Mouse (Mus musculus): ENCODE measurements at regions not wholly inside any gene's neighbourhood (a gene's known extent, or its start where the extent isn't known, plus 50 kb on each side); places are given as distances from the start of the nearest gene placed in this dataset.

DNA sequence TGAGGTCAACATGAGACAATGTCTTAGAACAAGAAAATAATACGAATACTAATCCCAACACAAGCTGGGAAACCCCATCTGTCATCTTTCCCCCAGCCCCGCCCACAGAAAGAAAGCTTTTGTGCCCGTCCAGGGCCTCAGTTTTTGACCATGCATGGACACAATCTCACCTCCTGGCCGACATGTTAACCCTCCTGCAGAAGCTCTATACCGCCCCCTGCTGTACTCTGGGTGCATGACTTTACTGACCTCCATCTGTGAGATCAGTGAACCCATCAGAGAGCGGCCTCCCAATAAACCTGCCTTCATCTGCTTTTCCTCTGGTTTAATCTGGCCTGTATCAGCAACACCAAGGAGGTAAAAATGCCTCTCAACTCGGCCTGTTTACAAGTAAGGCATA lies 109.6 kb upstream of the Tbc1d5 start:
- Histone ChIP-seq H3K36me3 (ENCODE audit: control insufficient read depth, insufficient read depth, low read length, poor library complexity, severe bottlenecking) (no peaks in the 10 kb centered on the region), H3K27me3 (ENCODE audit: control insufficient read depth, insufficient read depth, low read length, poor library complexity, severe bottlenecking) (no peaks in the 10 kb centered on the region)
- DNase-seq (ENCODE audit: low read depth, low spot score), result peak; percentile 85

DNA sequence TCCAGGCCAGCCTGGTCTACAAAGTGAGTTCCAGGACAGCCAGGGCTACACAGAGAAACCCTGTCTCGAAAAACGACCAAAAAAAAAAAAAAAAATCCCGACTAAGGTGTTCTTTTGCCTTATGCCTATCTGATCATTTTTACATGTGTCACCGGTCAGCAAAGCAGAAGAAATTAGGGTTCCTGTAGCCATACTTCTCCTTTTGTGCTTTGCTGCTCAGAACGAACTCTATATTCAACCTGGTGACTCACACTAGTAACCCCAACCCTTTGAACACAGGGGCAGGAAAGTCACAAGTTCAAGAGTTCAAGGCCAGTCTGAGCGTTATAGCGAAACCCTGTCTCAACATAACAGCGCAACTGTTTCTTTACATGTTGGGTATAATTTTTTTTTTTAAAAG lies 108.7 kb upstream of the Tbc1d5 start:
- DNase-seq (ENCODE audit: low read depth, low spot score), result peak; percentile 51
- Histone ChIP-seq H3K27me3 (ENCODE audit: control insufficient read depth, insufficient read depth, low read length, poor library complexity, severe bottlenecking) (no peaks in the 10 kb centered on the region), H3K36me3 (ENCODE audit: control insufficient read depth, insufficient read depth, low read length, poor library complexity, severe bottlenecking) (no peaks in the 10 kb centered on the region)

DNA sequence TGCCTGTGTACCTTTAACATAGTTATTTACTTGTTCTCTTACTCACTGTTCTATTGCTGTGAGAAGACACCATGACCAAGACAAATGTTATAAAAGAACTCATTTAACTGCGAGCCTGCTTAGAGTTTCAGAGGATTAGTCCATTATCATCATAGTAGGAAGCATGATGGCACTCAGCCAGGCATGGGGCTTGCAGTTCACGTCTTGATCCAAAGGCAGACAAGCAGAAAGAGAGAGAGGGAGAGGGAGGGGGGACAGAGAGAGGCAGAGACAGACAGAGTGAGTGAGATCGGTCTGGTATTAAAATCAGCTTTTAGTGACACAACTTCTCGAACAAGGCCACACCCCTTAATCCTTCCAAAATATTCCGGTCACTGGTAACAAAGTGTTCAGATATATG lies 106.2 kb upstream of the Tbc1d5 start:
- Histone ChIP-seq H3K27me3 (ENCODE audit: control insufficient read depth, insufficient read depth, low read length, poor library complexity, severe bottlenecking) (no peaks in the 10 kb centered on the region), H3K36me3 (ENCODE audit: control insufficient read depth, insufficient read depth, low read length, poor library complexity, severe bottlenecking) (no peaks in the 10 kb centered on the region)
- no peak for DNase-seq (ENCODE audit: low read depth, low spot score)

DNA sequence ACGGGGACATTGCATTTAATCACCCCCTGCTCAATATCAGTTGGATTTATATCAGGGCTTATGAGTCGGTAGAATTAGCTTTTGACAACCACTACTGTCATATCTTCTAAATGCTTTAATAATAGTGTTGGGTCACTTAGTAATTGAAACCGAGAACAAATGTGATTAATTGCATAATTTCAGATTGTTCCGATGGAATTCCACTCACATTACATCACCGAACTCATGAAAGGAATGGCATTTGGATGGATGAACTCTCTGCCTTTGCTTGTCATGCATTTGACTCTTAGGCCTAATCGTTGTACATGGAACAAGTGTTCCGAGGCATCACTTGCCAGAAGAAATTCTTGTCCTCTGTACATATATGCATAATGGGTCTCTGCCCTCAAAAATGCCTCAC lies 99.6 kb upstream of the Tbc1d5 start:
- DNase-seq (ENCODE audit: low read depth, low spot score), result no peak
- H3K27me3 ChIP-seq (ENCODE audit: control insufficient read depth, insufficient read depth, low read length, poor library complexity, severe bottlenecking), result no peaks in the 10 kb centered on the region
- H3K36me3 ChIP-seq (ENCODE audit: control insufficient read depth, insufficient read depth, low read length, poor library complexity, severe bottlenecking), result no peaks in the 10 kb centered on the region

DNA sequence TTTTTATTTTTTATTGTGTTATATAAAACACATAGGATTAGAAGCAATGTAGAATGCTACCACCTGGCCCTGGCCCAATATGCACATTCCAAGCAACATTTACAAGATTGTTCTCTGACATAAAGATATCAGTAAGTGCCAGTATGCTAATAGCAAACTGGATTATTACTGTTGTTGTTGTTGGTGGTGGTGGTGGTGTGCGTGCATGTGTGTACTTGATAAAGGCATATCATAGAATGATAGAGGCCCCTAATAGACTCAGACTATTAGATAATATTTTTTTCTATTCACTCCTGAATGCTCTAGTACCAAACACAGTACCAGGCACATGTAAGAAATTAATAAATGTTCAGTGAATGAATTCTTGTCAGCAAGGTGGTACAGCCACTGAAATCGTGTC lies 98.9 kb upstream of the Tbc1d5 start:
- DNase-seq (ENCODE audit: low read depth, low spot score), result no peak
- H3K36me3 ChIP-seq (ENCODE audit: control insufficient read depth, insufficient read depth, low read length, poor library complexity, severe bottlenecking), result no peaks in the 10 kb centered on the region
- no peaks in the 10 kb centered on the region for H3K27me3 ChIP-seq (ENCODE audit: control insufficient read depth, insufficient read depth, low read length, poor library complexity, severe bottlenecking)

DNA sequence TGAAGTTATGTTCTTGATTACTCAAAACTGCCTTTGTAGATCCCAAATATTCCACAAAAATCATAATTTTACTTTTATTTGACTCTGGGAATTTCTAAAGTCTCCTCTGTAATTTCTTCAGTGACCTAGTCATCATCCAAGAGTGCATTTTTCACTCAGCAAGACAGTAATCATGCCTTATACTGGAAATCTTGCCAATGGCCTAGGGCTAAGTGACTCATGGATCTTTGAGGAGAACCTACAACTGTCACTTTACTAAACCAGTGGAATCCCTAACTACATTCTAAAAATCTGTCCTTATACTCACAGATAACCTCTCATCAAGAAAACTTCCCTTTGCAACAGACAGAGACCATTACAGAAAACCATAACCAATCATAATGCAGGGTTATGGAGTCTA lies 98.0 kb upstream of the Tbc1d5 start:
- no peaks in the 10 kb centered on the region for H3K27me3 ChIP-seq (ENCODE audit: control insufficient read depth, insufficient read depth, low read length, poor library complexity, severe bottlenecking)
- H3K36me3 ChIP-seq (ENCODE audit: control insufficient read depth, insufficient read depth, low read length, poor library complexity, severe bottlenecking), result no peaks in the 10 kb centered on the region
- DNase-seq (ENCODE audit: low read depth, low spot score), result no peak

DNA sequence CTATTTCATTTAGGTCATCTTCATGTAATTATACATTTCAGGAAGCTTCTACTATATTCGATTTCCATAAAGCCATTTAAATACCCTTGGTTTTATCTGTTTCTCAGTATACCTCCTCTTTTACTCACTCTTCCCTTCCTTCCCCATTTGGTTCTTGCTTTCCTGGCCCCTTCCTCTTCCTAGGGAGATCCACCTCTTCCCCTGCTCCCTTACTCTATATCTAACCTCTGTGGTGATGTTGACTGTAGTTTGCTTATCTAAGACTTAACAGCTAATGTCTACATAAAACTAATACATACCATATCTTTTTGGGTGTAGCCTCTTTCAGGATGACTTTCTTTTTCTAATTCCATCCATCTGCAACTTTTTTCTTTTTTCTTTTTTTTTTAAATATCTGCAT lies 92.9 kb upstream of the Tbc1d5 start:
- H3K36me3 ChIP-seq (ENCODE audit: control insufficient read depth, insufficient read depth, low read length, poor library complexity, severe bottlenecking), result no peaks in the 10 kb centered on the region
- DNase-seq (ENCODE audit: low read depth, low spot score), result no peak
- H3K27me3 ChIP-seq (ENCODE audit: control insufficient read depth, insufficient read depth, low read length, poor library complexity, severe bottlenecking), result no peaks in the 10 kb centered on the region

DNA sequence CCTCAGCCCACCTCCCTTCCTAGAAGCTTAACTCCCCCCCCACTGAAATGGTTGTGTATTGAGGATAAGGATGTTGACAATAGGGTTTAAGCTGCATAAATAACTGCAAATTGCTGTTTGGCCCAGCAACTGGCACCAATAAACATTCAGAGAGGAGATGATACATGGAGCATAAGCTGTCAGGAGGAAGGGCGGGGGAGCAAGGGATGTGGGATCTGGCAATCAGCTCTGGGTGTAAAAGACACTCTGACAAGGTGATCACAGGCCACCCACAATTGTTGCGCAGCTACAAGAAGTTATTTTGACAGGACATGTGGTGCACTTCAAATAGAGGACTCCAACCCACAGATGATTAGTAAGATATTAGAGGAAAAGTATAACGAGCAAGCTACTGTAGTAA lies 83.8 kb upstream of the Tbc1d5 start:
- Histone ChIP-seq H3K36me3 (ENCODE audit: control insufficient read depth, insufficient read depth, low read length, poor library complexity, severe bottlenecking) (no peaks in the 10 kb centered on the region), H3K27me3 (ENCODE audit: control insufficient read depth, insufficient read depth, low read length, poor library complexity, severe bottlenecking) (no peaks in the 10 kb centered on the region)
- no peak for DNase-seq (ENCODE audit: low read depth, low spot score)

DNA sequence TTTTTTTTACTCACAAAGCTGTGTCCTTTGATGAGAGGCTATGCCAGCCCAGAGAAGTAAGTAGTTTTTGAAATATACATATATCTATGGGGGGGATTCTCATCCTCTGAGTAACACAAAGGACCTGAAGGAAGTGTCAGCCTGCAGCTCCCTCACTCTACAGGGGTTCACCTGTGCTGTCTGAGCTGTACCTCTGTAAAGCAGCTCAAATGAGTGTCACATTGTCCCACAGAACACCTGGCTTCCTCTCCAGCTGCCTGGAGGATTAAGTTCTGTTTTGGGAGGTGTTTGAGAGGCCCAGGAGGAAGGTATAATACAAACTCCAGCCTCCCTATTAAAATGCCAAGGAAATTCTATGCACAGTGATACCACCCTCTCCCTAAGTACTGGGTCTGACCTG lies 83.3 kb upstream of the Tbc1d5 start:
- DNase-seq (ENCODE audit: low read depth, low spot score), result no peak
- H3K27me3 ChIP-seq (ENCODE audit: control insufficient read depth, insufficient read depth, low read length, poor library complexity, severe bottlenecking), result no peaks in the 10 kb centered on the region

DNA sequence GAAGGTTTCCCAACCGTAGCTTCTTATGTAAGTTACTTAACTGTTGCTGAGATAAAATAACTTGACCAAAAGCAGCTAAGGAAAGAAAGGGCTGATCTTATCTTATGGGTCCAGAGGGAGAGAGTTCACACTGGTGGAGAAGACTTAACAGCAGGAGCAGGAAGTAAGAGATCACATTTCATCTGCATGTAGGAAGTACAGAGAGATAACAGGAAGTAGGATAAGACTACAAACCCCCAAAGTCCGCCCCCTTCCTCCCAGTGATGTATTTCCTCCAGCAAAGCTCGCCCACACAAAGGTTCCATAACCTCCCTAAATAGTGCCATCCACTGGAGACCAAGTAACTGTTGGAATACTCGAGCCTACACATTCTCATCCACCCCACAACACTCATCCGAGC lies 79.2 kb upstream of the Tbc1d5 start:
- Histone ChIP-seq H3K36me3 (ENCODE audit: control insufficient read depth, insufficient read depth, low read length, poor library complexity, severe bottlenecking) (no peaks in the 10 kb centered on the region), H3K27me3 (ENCODE audit: control insufficient read depth, insufficient read depth, low read length, poor library complexity, severe bottlenecking) (no peaks in the 10 kb centered on the region)
- peak; percentile 8 for DNase-seq (ENCODE audit: low read depth, low spot score)

More for the DNA sequence above, 83.3 kb upstream of the Tbc1d5 start:
- no peaks in the 10 kb centered on the region for H3K36me3 ChIP-seq (ENCODE audit: control insufficient read depth, insufficient read depth, low read length, poor library complexity, severe bottlenecking)

DNA sequence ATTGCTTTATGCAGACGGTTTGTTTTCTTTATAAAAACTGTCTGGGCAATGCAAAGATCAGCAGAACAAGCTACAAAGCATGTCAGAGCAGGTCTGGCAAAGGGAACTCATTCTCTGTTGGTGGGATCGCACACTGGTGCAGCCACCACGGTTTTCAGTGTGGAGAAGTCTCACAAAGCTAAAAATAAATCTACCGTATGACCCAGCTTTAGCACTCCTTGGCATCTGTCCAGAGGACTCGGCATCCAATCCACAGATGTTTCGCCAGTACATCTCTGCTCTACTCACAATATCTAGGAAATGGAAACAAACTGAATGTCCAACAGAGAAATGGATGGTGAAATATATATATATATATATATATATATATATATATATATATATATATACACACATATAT lies 69.4 kb upstream of the Tbc1d5 start:
- H3K36me3 ChIP-seq (ENCODE audit: control insufficient read depth, insufficient read depth, low read length, poor library complexity, severe bottlenecking), result no peaks in the 10 kb centered on the region
- no peaks in the 10 kb centered on the region for H3K27me3 ChIP-seq (ENCODE audit: control insufficient read depth, insufficient read depth, low read length, poor library complexity, severe bottlenecking)
- no peak for DNase-seq (ENCODE audit: low read depth, low spot score)

DNA sequence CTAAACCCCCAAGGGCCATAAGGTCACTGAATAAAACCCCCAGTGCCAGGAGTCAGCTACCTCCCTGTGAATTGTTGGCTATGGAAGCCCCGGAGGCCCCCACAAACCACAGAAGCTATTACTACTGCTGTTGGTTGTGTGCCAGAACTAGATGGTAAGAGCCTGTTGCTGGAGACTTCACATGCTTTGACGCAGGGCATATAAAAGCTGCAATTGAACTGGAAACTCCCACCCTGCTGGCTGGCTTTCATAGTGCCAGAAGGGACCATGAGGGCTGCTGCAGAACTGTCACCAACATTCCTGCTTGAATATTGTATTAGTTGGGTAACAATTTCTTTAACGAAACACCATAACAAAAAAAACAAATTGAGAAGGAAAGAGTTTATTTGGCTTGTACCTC lies 66.9 kb upstream of the Tbc1d5 start:
- no peak for DNase-seq (ENCODE audit: low read depth, low spot score)
- Histone ChIP-seq H3K27me3 (ENCODE audit: control insufficient read depth, insufficient read depth, low read length, poor library complexity, severe bottlenecking) (no peaks in the 10 kb centered on the region), H3K36me3 (ENCODE audit: control insufficient read depth, insufficient read depth, low read length, poor library complexity, severe bottlenecking) (no peaks in the 10 kb centered on the region)

DNA sequence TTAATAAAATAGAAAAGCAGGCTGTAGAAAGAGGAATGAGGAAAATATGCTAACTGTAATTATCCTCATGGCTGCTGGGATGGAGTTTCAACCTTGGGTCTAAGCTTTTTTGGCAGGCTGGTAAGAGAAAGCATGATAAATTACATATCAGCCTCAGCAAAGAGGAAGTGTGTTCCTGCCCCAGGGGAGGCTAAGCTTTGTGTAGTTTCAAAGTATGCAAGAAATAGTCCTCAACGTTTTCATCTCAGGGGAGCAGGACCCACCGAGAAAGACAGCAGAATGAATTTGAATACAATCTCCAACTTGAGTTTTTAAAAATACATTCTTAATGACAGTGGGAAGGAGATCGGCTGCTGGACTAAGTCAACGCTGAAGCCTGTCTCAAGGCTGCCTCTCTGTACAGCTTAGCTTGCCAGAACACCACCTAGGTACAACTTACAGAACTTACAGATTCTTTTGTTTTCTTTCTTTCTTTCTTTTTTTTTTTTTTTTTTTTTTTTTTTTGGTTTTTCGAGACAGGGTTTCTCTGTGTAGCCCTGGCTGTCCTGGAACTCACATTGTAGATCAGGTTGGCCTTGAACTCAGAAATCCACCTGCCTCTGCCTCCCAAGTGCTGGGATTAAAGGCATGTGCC lies 61.3 kb upstream of the Tbc1d5 start:
- Histone ChIP-seq H3K36me3 (ENCODE audit: control insufficient read depth, insufficient read depth, low read length, poor library complexity, severe bottlenecking) (no peaks in the 10 kb centered on the region), H3K27me3 (ENCODE audit: control insufficient read depth, insufficient read depth, low read length, poor library complexity, severe bottlenecking) (no peaks in the 10 kb centered on the region)
- DNase-seq (ENCODE audit: low read depth, low spot score), result peak; percentile 63

DNA sequence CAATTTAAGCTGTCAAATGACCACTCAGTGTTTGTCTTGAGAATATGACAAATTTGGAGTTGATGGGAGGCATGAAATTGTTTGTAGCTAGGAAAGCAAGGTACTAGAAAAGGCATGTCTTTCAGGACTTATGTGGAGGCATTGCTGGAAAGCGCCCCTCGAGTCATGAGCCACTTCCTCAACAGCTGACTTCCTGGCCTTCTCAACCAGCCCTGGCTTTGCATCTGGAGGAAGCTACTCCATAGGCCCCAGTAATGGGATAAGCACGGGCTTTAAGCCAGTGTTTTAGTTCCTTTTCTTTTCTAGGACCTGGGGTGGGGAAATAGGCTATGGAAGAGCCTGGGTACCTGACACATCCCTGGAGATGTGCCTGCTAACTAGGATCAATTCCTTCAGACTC lies 60.3 kb upstream of the Tbc1d5 start:
- peak; percentile 17 for DNase-seq (ENCODE audit: low read depth, low spot score)
- no peaks in the 10 kb centered on the region for H3K36me3 ChIP-seq (ENCODE audit: control insufficient read depth, insufficient read depth, low read length, poor library complexity, severe bottlenecking)
- H3K27me3 ChIP-seq (ENCODE audit: control insufficient read depth, insufficient read depth, low read length, poor library complexity, severe bottlenecking), result no peaks in the 10 kb centered on the region
